Mouse (Mus musculus): ENCODE data around the gene Pitpnm3. TPM values are rescaled to one million over a fixed set of nuclear protein-coding genes. Genes with fewer than 3 reads are reported as not detected.

Pitpnm3 gene
- polyA plus RNA-seq, 1 experiment = not detected

GRCm38 (mm10) chr11:72163198-72163597, 27.6 kb upstream of the Pitpnm3 start:
- H3K9me3 ChIP-seq (ENCODE audit: control insufficient read depth, low read length) = no peaks in the 10 kb centered on the region
- no peaks in the 10 kb centered on the region for H3K4me1 ChIP-seq (ENCODE audit: control insufficient read depth)
- peaks cover 20% of the 10 kb centered on the region for H3K36me3 ChIP-seq (ENCODE audit: control insufficient read depth)
- TF ChIP-seq GATA1 (IDR thresholded peaks at IDR 0.05; ENCODE audit: low read length) (no peak), TAL1 (IDR thresholded peaks at IDR 0.05; ENCODE audit: low read length) (no peak)
- H3K4me3 ChIP-seq (replicated peaks) = no peak overlapping the region
- no peaks in the 10 kb centered on the region for H3K27me3 ChIP-seq (ENCODE audit: control insufficient read depth)

DNA sequence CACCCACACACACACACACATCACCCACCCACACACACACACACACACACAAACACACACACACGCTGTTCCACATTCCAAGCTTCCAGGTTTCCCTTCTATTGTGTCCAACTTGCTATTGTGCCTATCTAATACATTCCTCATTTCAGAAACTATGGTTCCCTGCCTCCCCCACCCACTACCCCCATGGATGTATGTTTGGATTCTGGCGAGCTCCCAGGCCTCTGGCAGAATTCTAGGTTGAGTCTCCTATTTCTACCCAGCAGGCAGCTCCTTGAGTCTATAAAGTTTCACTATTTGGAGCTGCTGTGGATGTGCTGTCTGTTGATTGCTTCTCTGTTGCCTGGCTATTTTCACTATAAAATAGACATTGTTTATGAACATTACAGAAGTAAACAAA, 21.0 kb upstream of the Pitpnm3 start:
- H3K36me3 ChIP-seq (ENCODE audit: control insufficient read depth) = peaks cover 22% of the 10 kb centered on the region
- TF ChIP-seq GATA1 (IDR thresholded peaks at IDR 0.05; ENCODE audit: low read length) (no peak), TAL1 (IDR thresholded peaks at IDR 0.05; ENCODE audit: low read length) (no peak)

DNA sequence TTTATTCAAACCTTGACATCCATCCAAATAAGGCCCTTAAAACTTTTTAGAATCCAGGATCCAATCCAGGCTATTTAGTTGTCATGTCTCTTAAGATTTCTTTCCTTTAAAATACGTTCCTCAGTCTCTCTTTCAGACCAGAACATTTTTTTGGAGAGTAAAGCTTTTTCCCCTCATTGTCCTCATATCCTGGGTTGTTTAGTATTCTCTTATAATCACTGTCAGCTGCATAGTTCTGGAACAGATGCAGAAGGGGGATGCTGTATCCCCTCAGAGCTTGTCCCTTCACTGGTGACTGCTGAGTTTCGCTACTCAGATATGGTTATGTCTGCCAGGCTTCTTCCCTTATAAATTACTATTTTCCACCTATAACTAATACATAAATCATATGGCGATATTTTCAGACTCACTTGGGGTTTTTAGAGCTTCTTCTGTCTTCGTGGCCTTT, 20.4 kb upstream of the Pitpnm3 start:
- no peaks in the 10 kb centered on the region for H3K4me1 ChIP-seq (ENCODE audit: control insufficient read depth)
- H3K27me3 ChIP-seq (ENCODE audit: control insufficient read depth) = no peaks in the 10 kb centered on the region
- no peaks in the 10 kb centered on the region for H3K9me3 ChIP-seq (ENCODE audit: control insufficient read depth, low read length)
- H3K4me3 ChIP-seq (replicated peaks) = no peak overlapping the region
- TF ChIP-seq GATA1 (IDR thresholded peaks at IDR 0.05; ENCODE audit: low read length) (no peak), TAL1 (IDR thresholded peaks at IDR 0.05; ENCODE audit: low read length) (no peak)
- peaks cover 22% of the 10 kb centered on the region for H3K36me3 ChIP-seq (ENCODE audit: control insufficient read depth)

More for the DNA sequence above, 21.0 kb upstream of the Pitpnm3 start:
- no peak overlapping the region for H3K4me3 ChIP-seq (replicated peaks)
- no peaks in the 10 kb centered on the region for H3K4me1 ChIP-seq (ENCODE audit: control insufficient read depth)
- H3K9me3 ChIP-seq (ENCODE audit: control insufficient read depth, low read length) = no peaks in the 10 kb centered on the region
- H3K27me3 ChIP-seq (ENCODE audit: control insufficient read depth) = no peaks in the 10 kb centered on the region

- Histone ChIP-seq H3K4me1 (ENCODE audit: control insufficient read depth) (no peaks in the 10 kb centered on the region), H3K36me3 (ENCODE audit: control insufficient read depth) (peaks cover 22% of the 10 kb centered on the region), H3K4me3 (replicated peaks) (no peak overlapping the region), H3K27me3 (ENCODE audit: control insufficient read depth) (no peaks in the 10 kb centered on the region), H3K9me3 (ENCODE audit: control insufficient read depth, low read length) (no peaks in the 10 kb centered on the region)
- no peak for TF ChIP-seq TAL1 (IDR thresholded peaks at IDR 0.05; ENCODE audit: low read length)
- TF ChIP-seq GATA1 (IDR thresholded peaks at IDR 0.05; ENCODE audit: low read length) = no peak
Observed at GRCm38 (mm10) chr11:72155186-72155980, 19.8 kb upstream of the Pitpnm3 start.

- Histone ChIP-seq H3K9me3 (ENCODE audit: control insufficient read depth, low read length) (no peaks in the 10 kb centered on the region), H3K4me3 (replicated peaks) (no peak overlapping the region), H3K36me3 (ENCODE audit: control insufficient read depth) (peaks cover 19% of the 10 kb centered on the region), H3K27me3 (ENCODE audit: control insufficient read depth) (no peaks in the 10 kb centered on the region), H3K4me1 (ENCODE audit: control insufficient read depth) (no peaks in the 10 kb centered on the region)
- TF ChIP-seq GATA1 (IDR thresholded peaks at IDR 0.05; ENCODE audit: low read length) (no peak), TAL1 (IDR thresholded peaks at IDR 0.05; ENCODE audit: low read length) (no peak)
Observed at GRCm38 (mm10) chr11:72153122-72153862, 17.7 kb upstream of the Pitpnm3 start.

- TF ChIP-seq GATA1 (IDR thresholded peaks at IDR 0.05; ENCODE audit: low read length) (no peak), TAL1 (IDR thresholded peaks at IDR 0.05; ENCODE audit: low read length) (no peak)
- H3K4me3 ChIP-seq (replicated peaks) = no peak overlapping the region
- no peaks in the 10 kb centered on the region for H3K9me3 ChIP-seq (ENCODE audit: control insufficient read depth, low read length)
Observed at GRCm38 (mm10) chr11:72151120-72151519, 15.5 kb upstream of the Pitpnm3 start.

GRCm38 (mm10) chr11:72147910-72148309, 12.3 kb upstream of the Pitpnm3 start:
- TF ChIP-seq GATA1 (IDR thresholded peaks at IDR 0.05; ENCODE audit: low read length) (no peak), TAL1 (IDR thresholded peaks at IDR 0.05; ENCODE audit: low read length) (no peak)

More at GRCm38 (mm10) chr11:72151120-72151519, 15.5 kb upstream of the Pitpnm3 start:
- Histone ChIP-seq H3K36me3 (ENCODE audit: control insufficient read depth) (peaks cover 15% of the 10 kb centered on the region), H3K27me3 (ENCODE audit: control insufficient read depth) (no peaks in the 10 kb centered on the region), H3K4me1 (ENCODE audit: control insufficient read depth) (no peaks in the 10 kb centered on the region)

DNA sequence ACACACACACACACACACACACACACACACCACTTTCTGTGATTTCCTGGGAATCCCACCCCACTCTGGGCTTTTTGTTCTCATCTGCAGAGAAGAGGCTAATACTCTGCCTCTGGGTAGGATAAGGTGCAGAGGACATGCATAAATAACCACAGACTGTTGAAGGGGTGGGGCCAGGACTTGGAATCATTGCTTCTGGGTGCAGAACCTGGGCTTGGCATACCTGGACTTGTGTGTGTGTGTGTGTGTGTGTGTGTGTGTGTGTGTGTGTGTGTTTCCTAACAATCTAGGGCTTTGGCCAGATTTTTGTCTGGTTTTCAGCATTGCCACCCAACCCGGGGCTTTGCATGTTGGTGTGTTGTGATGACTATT, 10.3 kb upstream of the Pitpnm3 start:
- Histone ChIP-seq H3K36me3 (ENCODE audit: control insufficient read depth) (no peaks in the 10 kb centered on the region), H3K4me3 (replicated peaks) (no peak overlapping the region), H3K4me1 (ENCODE audit: control insufficient read depth) (no peaks in the 10 kb centered on the region), H3K27me3 (ENCODE audit: control insufficient read depth) (no peaks in the 10 kb centered on the region), H3K9me3 (ENCODE audit: control insufficient read depth, low read length) (no peaks in the 10 kb centered on the region)
- TF ChIP-seq TAL1 (IDR thresholded peaks at IDR 0.05; ENCODE audit: low read length) = no peak
- no peak for TF ChIP-seq GATA1 (IDR thresholded peaks at IDR 0.05; ENCODE audit: low read length)

More at GRCm38 (mm10) chr11:72147910-72148309, 12.3 kb upstream of the Pitpnm3 start:
- H3K27me3 ChIP-seq (ENCODE audit: control insufficient read depth) = no peaks in the 10 kb centered on the region
- no peak overlapping the region for H3K4me3 ChIP-seq (replicated peaks)
- no peaks in the 10 kb centered on the region for H3K9me3 ChIP-seq (ENCODE audit: control insufficient read depth, low read length)
- H3K4me1 ChIP-seq (ENCODE audit: control insufficient read depth) = no peaks in the 10 kb centered on the region
- H3K36me3 ChIP-seq (ENCODE audit: control insufficient read depth) = no peaks in the 10 kb centered on the region; the same call in 1 of the 2 replicates

DNA sequence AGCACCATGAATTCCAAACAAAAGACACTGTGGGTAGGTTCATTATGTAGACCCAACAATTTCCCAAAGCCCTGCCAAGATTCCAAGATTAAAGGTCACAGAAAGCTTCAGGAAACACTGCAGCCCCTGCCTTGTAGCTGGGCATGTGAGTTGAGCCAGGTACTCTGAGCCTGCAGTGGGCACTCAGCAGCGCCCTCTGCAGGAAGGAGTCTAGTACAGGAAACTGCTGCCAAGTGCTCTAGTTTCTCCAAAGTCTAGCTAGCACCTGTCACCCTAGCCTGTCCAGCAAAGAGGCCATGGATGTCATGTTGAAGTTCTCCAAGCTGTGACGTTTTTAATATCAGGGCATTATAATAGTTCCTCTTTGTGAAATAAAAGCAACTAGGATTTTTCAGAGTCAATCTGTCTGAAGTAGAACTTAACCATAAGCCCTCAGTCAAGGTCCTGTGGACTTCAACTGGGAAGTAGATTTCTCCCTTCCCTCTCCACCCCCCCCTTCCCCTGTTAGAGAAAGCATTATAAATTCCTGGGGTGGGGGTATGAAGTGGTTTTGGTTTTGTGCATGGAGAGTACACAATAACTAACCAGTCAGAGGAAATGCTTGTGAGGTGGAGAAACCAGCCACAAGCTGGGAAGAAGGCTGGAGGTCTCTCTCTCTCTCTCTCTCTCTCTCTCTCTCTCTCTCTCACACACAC, 9.8 kb upstream of the Pitpnm3 start:
- Histone ChIP-seq H3K36me3 (ENCODE audit: control insufficient read depth) (no peaks in the 10 kb centered on the region), H3K27me3 (ENCODE audit: control insufficient read depth) (no peaks in the 10 kb centered on the region)
- TF ChIP-seq GATA1 (IDR thresholded peaks at IDR 0.05; ENCODE audit: low read length) = no peak
- no peak for TF ChIP-seq TAL1 (IDR thresholded peaks at IDR 0.05; ENCODE audit: low read length)

More for the DNA sequence above, 9.8 kb upstream of the Pitpnm3 start:
- H3K4me1 ChIP-seq (ENCODE audit: control insufficient read depth) = no peaks in the 10 kb centered on the region
- no peak overlapping the region for H3K4me3 ChIP-seq (replicated peaks)
- no peaks in the 10 kb centered on the region for H3K9me3 ChIP-seq (ENCODE audit: control insufficient read depth, low read length)
